Mouse (Mus musculus) forebrain, embryonic 12.5 days (tissue): ENCODE data around the gene Map3k6. TPM values are rescaled to one million over a fixed set of nuclear protein-coding genes. Genes with fewer than 3 reads are reported as not detected.

Source experiments
- ATAC-seq: fragments of 200-750 bp; cut with Nextera tagmentation; 2 replicates; pipeline ENCODE4 v1.8.0; 2017; ENCODE audit warnings: moderate TSS enrichment; ENCODE audit not compliant: low FRiP score
- H3K27ac ChIP-seq: fragments of 300-500 bp; sonication (generic); 2 replicates; pipeline ENCODE4 v1.5.1; 2016; ENCODE audit warnings: mild to moderate bottlenecking
- H3K27me3 ChIP-seq: fragments of 300-500 bp; sonication (generic); 2 replicates; pipeline ENCODE4 v1.6.1; 2016; ENCODE audit warnings: mild to moderate bottlenecking
- H3K36me3 ChIP-seq: fragments of 300-500 bp; sonication (generic); replicated peaks from 2 replicates; pipeline ENCODE4 v1.6.1; 2016; ENCODE audit warnings: mild to moderate bottlenecking
- H3K4me1 ChIP-seq: fragments of 300-500 bp; sonication (generic); 2 replicates; pipeline ENCODE4 v1.6.1; 2016
- H3K4me2 ChIP-seq: fragments of 300-500 bp; sonication (generic); 2 replicates; pipeline ENCODE4 v1.6.1; 2016; ENCODE audit warnings: mild to moderate bottlenecking, moderate library complexity
- H3K4me3 ChIP-seq: fragments of 300-500 bp; sonication (generic); replicated peaks from 2 replicates; pipeline ENCODE4 v1.5.1; 2016; ENCODE audit warnings: mild to moderate bottlenecking
- H3K9ac ChIP-seq: fragments of 300-500 bp; sonication (generic); 2 replicates; pipeline ENCODE4 v1.6.1; 2016; ENCODE audit warnings: mild to moderate bottlenecking
- H3K9me3 ChIP-seq: fragments of 300-500 bp; sonication (generic); 2 replicates; pipeline ENCODE4 v1.6.1; 2016
- WGBS: fragments of 180-500 bp; shearing (Covaris S2); methylation state at CpG from one replicate; pipeline ENCODE4 v1.1.7; 2016; 5-methylcytosine and 5-hydroxymethylcytosine counted together
- polyA plus RNA-seq: library from polyadenylated mRNA; unstranded; fragments of >200 nt; fragmentation: Nextera tagmentation; extraction: Ambion mirVana; gene quantifications from 2 replicates; pipeline ENCODE4 v1.2.1, GENCODE M21; 2016

Map3k6 gene
- polyA plus RNA-seq, 1 experiment from 2014 or later, result 1.3 TPM

- H3K27ac ChIP-seq, result no peak overlapping the region
- peaks cover 10% of the 10 kb centered on the region for H3K4me1 ChIP-seq
- H3K4me2 ChIP-seq, result no peak overlapping the region
- 56% methylated on average over 9 of the region's 9 CpGs for WGBS
- no peak overlapping the region for H3K4me3 ChIP-seq
- H3K36me3 ChIP-seq, result no peaks in the 10 kb centered on the region
- H3K27me3 ChIP-seq, result peaks cover 87% of the 10 kb centered on the region
- H3K9me3 ChIP-seq, result no peaks in the 10 kb centered on the region
- ATAC-seq, result no peak
- H3K9ac ChIP-seq, result no peak overlapping the region
Observed at GRCm38 (mm10) chr4:133242710-133243109, 2.1 kb downstream of the Map3k6 start.

DNA sequence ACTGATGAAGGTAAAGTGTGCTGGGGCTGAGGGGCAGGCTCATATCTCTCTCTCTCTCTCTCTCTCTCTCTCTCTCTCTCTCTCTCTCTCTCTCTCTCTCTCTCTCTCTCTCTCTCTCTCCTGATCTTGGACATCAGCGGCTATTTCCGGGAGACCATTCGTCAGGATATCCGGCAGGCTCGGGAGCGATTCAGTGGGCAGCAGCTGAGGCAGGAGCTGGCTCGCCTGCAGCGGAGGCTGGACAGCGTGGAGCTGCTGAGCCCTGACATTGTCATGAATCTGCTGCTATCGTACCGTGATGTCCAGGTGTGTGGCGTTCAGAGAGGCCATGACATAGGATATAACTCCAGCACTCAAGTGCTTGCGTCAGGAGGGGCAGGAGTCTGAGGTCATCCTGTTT lies 2.9 kb downstream of the Map3k6 start:
- Histone ChIP-seq H3K9me3 (no peaks in the 10 kb centered on the region), H3K4me2 (no peak overlapping the region), H3K36me3 (no peaks in the 10 kb centered on the region), H3K4me1 (peaks cover 10% of the 10 kb centered on the region), H3K9ac (no peak overlapping the region), H3K4me3 (no peak overlapping the region), H3K27ac (no peak overlapping the region), H3K27me3 (peaks cover 95% of the 10 kb centered on the region)
- no peak for ATAC-seq
- WGBS, result 58% methylated on average over 13 of the region's 13 CpGs

DNA sequence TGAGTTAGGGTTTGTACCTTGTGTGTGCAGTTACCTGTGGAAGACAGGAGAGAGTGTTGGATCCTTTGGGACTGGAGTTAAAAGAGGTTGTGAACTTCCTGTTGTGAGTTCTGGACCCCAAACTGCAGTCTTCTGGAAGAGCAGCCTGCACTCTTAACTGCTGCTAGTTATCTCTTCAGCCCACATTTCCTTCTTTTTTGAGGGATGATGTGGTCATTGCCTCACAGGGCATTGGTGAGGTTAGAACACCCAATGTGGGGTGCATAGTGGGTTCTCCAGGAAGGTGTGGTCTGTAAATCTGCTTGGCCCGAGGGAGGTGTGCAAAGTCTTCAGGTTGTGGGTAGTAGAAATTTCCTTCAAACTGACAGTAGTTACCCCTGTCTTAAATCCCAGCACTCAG lies 3.7 kb downstream of the Map3k6 start:
- no peak for ATAC-seq
- H3K4me1 ChIP-seq, result peaks cover 10% of the 10 kb centered on the region
- H3K36me3 ChIP-seq, result no peaks in the 10 kb centered on the region
- no peak overlapping the region for H3K4me2 ChIP-seq
- no peak overlapping the region for H3K27ac ChIP-seq
- H3K4me3 ChIP-seq, result no peak overlapping the region
- H3K9me3 ChIP-seq, result no peaks in the 10 kb centered on the region
- H3K27me3 ChIP-seq, result peaks cover 95% of the 10 kb centered on the region
- no peak overlapping the region for H3K9ac ChIP-seq
- WGBS, result 87% methylated on average over 1 of the region's 1 CpGs

GRCm38 (mm10) chr4:133247072-133247471 lies 6.5 kb downstream of the Map3k6 start:
- H3K4me2 ChIP-seq, result no peak overlapping the region
- no peaks in the 10 kb centered on the region for H3K36me3 ChIP-seq
- no peak overlapping the region for H3K27ac ChIP-seq
- ATAC-seq, result no peak
- H3K4me3 ChIP-seq, result no peak overlapping the region
- no peak overlapping the region for H3K9ac ChIP-seq
- H3K27me3 ChIP-seq, result peaks cover 95% of the 10 kb centered on the region
- 23% methylated on average over 15 of the region's 15 CpGs for WGBS
- peaks cover 12% of the 10 kb centered on the region for H3K4me1 ChIP-seq
- no peaks in the 10 kb centered on the region for H3K9me3 ChIP-seq

GRCm38 (mm10) chr4:133247806-133248449 lies 7.3 kb downstream of the Map3k6 start:
- H3K4me2 ChIP-seq, result no peak overlapping the region
- no peaks in the 10 kb centered on the region for H3K9me3 ChIP-seq
- no peak for ATAC-seq
- peaks cover 12% of the 10 kb centered on the region for H3K4me1 ChIP-seq
- H3K27ac ChIP-seq, result no peak overlapping the region
- 79% methylated on average over 13 of the region's 13 CpGs for WGBS
- no peak overlapping the region for H3K4me3 ChIP-seq
- H3K9ac ChIP-seq, result no peak overlapping the region
- no peaks in the 10 kb centered on the region for H3K36me3 ChIP-seq
- H3K27me3 ChIP-seq, result peaks cover 95% of the 10 kb centered on the region

DNA sequence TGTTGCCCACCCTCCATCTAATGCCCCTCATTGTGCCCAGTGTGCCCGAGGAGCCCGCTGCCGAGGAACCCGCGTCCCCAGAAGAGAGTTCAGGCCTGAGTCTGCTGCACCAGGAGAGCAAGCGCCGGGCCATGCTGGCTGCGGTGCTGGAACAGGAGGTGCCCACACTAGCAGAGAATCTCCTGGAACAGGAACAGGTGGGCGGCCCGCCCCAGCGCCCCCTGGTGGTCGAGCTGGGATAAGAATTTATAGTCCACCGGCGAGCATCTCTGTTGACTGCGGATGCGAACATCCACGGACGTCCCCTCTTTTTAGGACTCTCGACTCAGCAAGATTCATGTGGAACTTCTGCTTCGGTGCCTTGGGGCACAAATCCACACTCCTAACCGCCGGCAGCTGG lies 10.0 kb downstream of the Map3k6 start:
- ATAC-seq, result no peak
- no peak overlapping the region for H3K27ac ChIP-seq

DNA sequence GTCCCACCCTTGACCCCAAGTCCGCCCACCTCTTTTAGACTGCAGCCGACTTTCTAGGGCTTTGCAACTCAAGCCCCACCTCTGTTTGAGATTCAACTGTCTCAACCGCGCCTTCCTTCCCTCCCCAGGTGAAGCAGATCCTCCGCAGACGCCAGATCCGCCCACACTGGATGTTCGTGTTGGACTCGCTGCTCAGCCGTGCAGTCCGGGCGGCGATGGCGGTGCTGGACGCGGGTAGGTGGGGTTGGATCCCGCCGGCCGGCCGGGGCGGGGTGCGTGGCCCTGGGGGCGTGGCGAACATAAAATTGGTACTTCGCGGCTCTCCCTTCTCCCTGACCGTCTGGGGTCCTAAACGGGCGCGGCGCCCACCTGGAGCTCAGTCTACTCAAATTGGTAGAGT lies 10.6 kb downstream of the Map3k6 start:
- Histone ChIP-seq H3K9ac (peak overlapping the region; percentile 49), H3K4me2 (peak overlapping the region; percentile 62), H3K4me3 (peak overlapping the region; percentile 38), H3K27ac (no peak overlapping the region), H3K27me3 (peaks cover 94% of the 10 kb centered on the region), H3K9me3 (no peaks in the 10 kb centered on the region), H3K4me1 (peaks cover 12% of the 10 kb centered on the region), H3K36me3 (no peaks in the 10 kb centered on the region)
- ATAC-seq, result no peak
- under 1% methylated on average over 28 of the region's 31 CpGs for WGBS

More for the DNA sequence above, 10.0 kb downstream of the Map3k6 start:
- Histone ChIP-seq H3K4me2 (peak overlapping the region; percentile 62), H3K9me3 (no peaks in the 10 kb centered on the region), H3K36me3 (no peaks in the 10 kb centered on the region), H3K4me3 (peak overlapping the region; percentile 38), H3K9ac (peak overlapping the region; percentile 49), H3K27me3 (peaks cover 94% of the 10 kb centered on the region), H3K4me1 (peaks cover 12% of the 10 kb centered on the region)
- WGBS, result 3% methylated on average over 22 of the region's 22 CpGs

GRCm38 (mm10) chr4:133252089-133252488 lies 11.5 kb downstream of the Map3k6 start:
- no peaks in the 10 kb centered on the region for H3K36me3 ChIP-seq
- no peaks in the 10 kb centered on the region for H3K9me3 ChIP-seq
- H3K4me1 ChIP-seq, result peaks cover 16% of the 10 kb centered on the region
- H3K27ac ChIP-seq, result no peak overlapping the region
- ATAC-seq, result no peak
- H3K4me3 ChIP-seq, result no peak overlapping the region
- no peak overlapping the region for H3K4me2 ChIP-seq
- H3K27me3 ChIP-seq, result peaks cover 94% of the 10 kb centered on the region
- no peak overlapping the region for H3K9ac ChIP-seq
- 36% methylated on average over 4 of the region's 4 CpGs for WGBS

DNA sequence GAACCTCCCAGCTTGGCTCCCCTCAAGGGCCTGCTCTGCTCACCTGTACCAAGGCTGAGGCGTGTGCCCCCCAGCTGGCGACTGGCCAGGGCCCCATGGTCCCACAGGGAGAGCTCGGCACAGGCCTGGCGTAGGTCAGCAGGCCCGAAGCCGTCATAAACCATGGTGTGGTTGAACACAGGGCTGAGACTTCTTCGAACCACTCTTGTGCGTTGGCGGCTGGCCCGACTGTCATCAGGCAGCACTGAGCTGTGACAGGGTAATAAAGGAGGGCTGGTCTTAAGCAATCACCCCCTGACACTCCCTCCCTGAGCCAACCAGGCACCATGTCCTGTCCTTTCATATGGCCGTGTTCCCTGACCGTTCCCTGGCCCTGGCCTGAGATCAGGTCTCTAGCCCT lies 12.8 kb downstream of the Map3k6 start:
- peaks cover 91% of the 10 kb centered on the region for H3K27me3 ChIP-seq
- H3K4me3 ChIP-seq, result no peak overlapping the region
- 88% methylated on average over 12 of the region's 12 CpGs for WGBS
- H3K4me2 ChIP-seq, result no peak overlapping the region
- H3K9me3 ChIP-seq, result no peaks in the 10 kb centered on the region
- no peak for ATAC-seq
- H3K9ac ChIP-seq, result no peak overlapping the region
- no peaks in the 10 kb centered on the region for H3K36me3 ChIP-seq
- peaks cover 16% of the 10 kb centered on the region for H3K4me1 ChIP-seq
- no peak overlapping the region for H3K27ac ChIP-seq

- Histone ChIP-seq H3K4me2 (no peak overlapping the region), H3K4me3 (no peak overlapping the region), H3K27me3 (peaks cover 73% of the 10 kb centered on the region), H3K36me3 (no peaks in the 10 kb centered on the region), H3K9me3 (no peaks in the 10 kb centered on the region), H3K9ac (no peak overlapping the region), H3K4me1 (peaks cover 16% of the 10 kb centered on the region), H3K27ac (no peak overlapping the region)
- 69% methylated on average over 6 of the region's 6 CpGs for WGBS
- no peak for ATAC-seq
Observed at GRCm38 (mm10) chr4:133255392-133255791, 14.8 kb downstream of the Map3k6 start.

- Histone ChIP-seq H3K4me2 (no peak overlapping the region), H3K27me3 (peaks cover 59% of the 10 kb centered on the region), H3K36me3 (no peaks in the 10 kb centered on the region), H3K27ac (no peak overlapping the region), H3K4me1 (peaks cover 4% of the 10 kb centered on the region; the same call in 1 of the 2 replicates), H3K9ac (no peak overlapping the region), H3K9me3 (no peaks in the 10 kb centered on the region), H3K4me3 (no peak overlapping the region)
- WGBS, result 12% methylated on average over 24 of the region's 24 CpGs
- ATAC-seq, result no peak
Observed at GRCm38 (mm10) chr4:133256820-133257219, 16.2 kb downstream of the Map3k6 start.

GRCm38 (mm10) chr4:133257230-133257629 lies 16.6 kb downstream of the Map3k6 start:
- no peaks in the 10 kb centered on the region for H3K36me3 ChIP-seq
- no peak overlapping the region for H3K9ac ChIP-seq
- no peak overlapping the region for H3K4me2 ChIP-seq
- peaks cover 4% of the 10 kb centered on the region; the same call in 1 of the 2 replicates for H3K4me1 ChIP-seq
- no peak overlapping the region for H3K4me3 ChIP-seq
- no peak for ATAC-seq
- WGBS, result 36% methylated on average over 12 of the region's 12 CpGs
- H3K9me3 ChIP-seq, result no peaks in the 10 kb centered on the region
- peaks cover 55% of the 10 kb centered on the region for H3K27me3 ChIP-seq
- H3K27ac ChIP-seq, result no peak overlapping the region

- H3K9ac ChIP-seq, result no peak overlapping the region
- peaks cover 4% of the 10 kb centered on the region; the same call in 1 of the 2 replicates for H3K4me1 ChIP-seq
- H3K36me3 ChIP-seq, result no peaks in the 10 kb centered on the region
- H3K27ac ChIP-seq, result no peak overlapping the region
- WGBS, result 85% methylated on average over 12 of the region's 12 CpGs
- H3K27me3 ChIP-seq, result peaks cover 48% of the 10 kb centered on the region
- no peak overlapping the region for H3K4me3 ChIP-seq
- no peak for ATAC-seq
- no peaks in the 10 kb centered on the region for H3K9me3 ChIP-seq
- no peak overlapping the region for H3K4me2 ChIP-seq
Observed at GRCm38 (mm10) chr4:133257798-133258408, 17.3 kb downstream of the Map3k6 start.
